Mouse (Mus musculus): ENCODE measurements around the gene Afap1l2. TPM values are rescaled to one million over a fixed set of nuclear protein-coding genes. Genes with fewer than 3 reads are reported as not detected.

Gene Afap1l2
- polyA plus RNA-seq, 2 experiments: 0.44 to 0.57 TPM

DNA sequence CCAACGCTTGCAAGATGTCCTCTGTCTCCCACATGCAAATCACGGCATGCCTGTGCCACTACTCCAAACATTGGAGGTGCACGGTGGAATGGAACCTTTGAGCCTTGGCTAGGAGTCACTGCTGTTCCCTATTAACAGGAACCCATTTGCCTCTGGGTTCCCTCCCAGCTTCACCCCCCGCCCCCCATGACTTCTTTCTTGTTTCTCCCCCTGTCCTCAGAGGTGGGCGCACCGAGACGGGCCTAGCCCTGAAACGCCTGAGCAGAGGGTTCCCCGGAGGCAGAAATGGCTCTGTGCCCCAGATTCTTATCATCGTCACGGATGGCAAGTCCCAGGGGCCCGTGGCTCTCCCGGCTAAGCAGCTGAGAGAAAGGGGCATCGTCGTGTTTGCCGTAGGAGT lies 110.4 kb downstream of the Afap1l2 start:
- WGBS (ENCODE audit: insufficient replicate concordance): 73% methylated on average over 16 of the region's 16 CpGs
- TF ChIP-seq CTCF (IDR thresholded peaks at IDR 0.05; ENCODE audit: low read depth) (no peak), EP300 (IDR thresholded peaks at IDR 0.05; ENCODE audit: low read depth) (no peak)
- H3K27me3 ChIP-seq (ENCODE audit: control insufficient read depth, insufficient read depth, low read length): no peaks in the 10 kb centered on the region
- no peaks in the 10 kb centered on the region for H3K9me3 ChIP-seq (ENCODE audit: control insufficient read depth, low read length)
- H3K4me1 ChIP-seq (replicated peaks; ENCODE audit: control insufficient read depth in 2 of 2, insufficient read depth in 2 of 2, low read length in 1 of 2): no peaks in the 10 kb centered on the region
- H3K9ac ChIP-seq (replicated peaks): no peak overlapping the region
- ATAC-seq (ENCODE audit: insufficient read depth) (no peak), DNase-seq (ENCODE audit: low read depth in 3 of 3, low spot score in 3 of 3) (no peak)
- H3K36me3 ChIP-seq (replicated peaks; ENCODE audit: control insufficient read depth, insufficient read depth, low read depth): no peaks in the 10 kb centered on the region
- H3K27ac ChIP-seq: no peak overlapping the region
- H3K4me3 ChIP-seq (ENCODE audit: insufficient read depth in 1 of 2, low read depth in 2 of 2, low read length in 2 of 2): no peak overlapping the region
- H3K4me2 ChIP-seq (ENCODE audit: low read depth): no peak overlapping the region

DNA sequence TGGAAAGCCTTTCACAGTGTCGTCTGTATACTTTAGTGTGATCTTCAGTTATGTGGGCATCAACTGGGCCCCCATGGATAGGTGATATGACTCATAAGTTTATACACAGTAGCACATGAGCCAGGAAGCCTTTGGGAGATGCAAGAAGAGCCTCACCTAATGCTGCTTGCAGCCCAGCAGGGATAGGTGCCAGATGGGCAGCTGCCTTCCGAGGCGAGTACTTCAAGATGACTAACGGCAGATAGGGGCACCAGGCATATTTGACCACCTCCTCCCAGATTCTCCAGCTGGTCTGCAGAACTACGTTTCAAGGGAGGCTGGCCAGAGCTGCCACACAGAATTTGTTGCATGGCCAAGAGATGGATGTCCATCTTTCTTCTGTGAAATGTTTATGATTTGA lies 114.7 kb downstream of the Afap1l2 start:
- Histone ChIP-seq H3K9ac (replicated peaks) (no peak overlapping the region), H3K27ac (no peak overlapping the region), H3K4me3 (ENCODE audit: insufficient read depth in 1 of 2, low read depth in 2 of 2, low read length in 2 of 2) (no peak overlapping the region), H3K27me3 (ENCODE audit: control insufficient read depth, insufficient read depth, low read length) (no peaks in the 10 kb centered on the region), H3K4me2 (ENCODE audit: low read depth) (no peak overlapping the region), H3K36me3 (replicated peaks; ENCODE audit: control insufficient read depth, insufficient read depth, low read depth) (no peaks in the 10 kb centered on the region), H3K4me1 (replicated peaks; ENCODE audit: control insufficient read depth in 2 of 2, insufficient read depth in 2 of 2, low read length in 1 of 2) (no peaks in the 10 kb centered on the region), H3K9me3 (ENCODE audit: control insufficient read depth, low read length) (no peaks in the 10 kb centered on the region)
- ATAC-seq (ENCODE audit: insufficient read depth) (no peak), DNase-seq (ENCODE audit: low read depth in 3 of 3, low spot score in 3 of 3) (no peak)
- 59% methylated on average over 5 of the region's 5 CpGs for WGBS (ENCODE audit: insufficient replicate concordance)
- TF ChIP-seq EP300 (IDR thresholded peaks at IDR 0.05; ENCODE audit: low read depth) (no peak), CTCF (IDR thresholded peaks at IDR 0.05; ENCODE audit: low read depth) (no peak)

DNA sequence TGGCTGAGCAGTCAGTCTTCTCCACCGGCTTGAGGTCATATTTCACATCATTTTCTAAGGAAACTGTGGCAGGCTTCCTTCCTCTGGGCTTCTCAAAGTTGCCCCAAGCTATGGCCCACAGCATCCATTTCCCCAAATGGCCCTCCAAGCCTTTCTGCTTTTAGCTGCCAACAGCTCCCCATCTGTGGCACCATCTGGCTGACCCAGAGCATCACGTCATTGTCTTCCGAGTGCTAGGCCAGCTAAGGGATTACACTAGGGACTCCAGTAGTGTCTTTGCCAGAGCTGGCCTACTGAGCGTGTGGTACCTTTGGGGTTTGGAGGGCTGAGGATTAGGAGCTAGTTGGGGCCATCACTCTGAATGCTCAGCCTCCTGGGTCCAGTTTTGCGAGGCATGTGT lies 115.4 kb downstream of the Afap1l2 start:
- Histone ChIP-seq H3K9me3 (ENCODE audit: control insufficient read depth, low read length) (no peaks in the 10 kb centered on the region), H3K9ac (replicated peaks) (no peak overlapping the region), H3K27me3 (ENCODE audit: control insufficient read depth, insufficient read depth, low read length) (no peaks in the 10 kb centered on the region), H3K4me1 (replicated peaks; ENCODE audit: control insufficient read depth in 2 of 2, insufficient read depth in 2 of 2, low read length in 1 of 2) (no peaks in the 10 kb centered on the region), H3K36me3 (replicated peaks; ENCODE audit: control insufficient read depth, insufficient read depth, low read depth) (no peaks in the 10 kb centered on the region), H3K4me3 (ENCODE audit: insufficient read depth in 1 of 2, low read depth in 2 of 2, low read length in 2 of 2) (no peak overlapping the region), H3K4me2 (ENCODE audit: low read depth) (no peak overlapping the region), H3K27ac (no peak overlapping the region)
- DNase-seq (ENCODE audit: low read depth in 3 of 3, low spot score in 3 of 3) (no peak), ATAC-seq (ENCODE audit: insufficient read depth) (no peak)
- TF ChIP-seq CTCF (IDR thresholded peaks at IDR 0.05; ENCODE audit: low read depth) (no peak), EP300 (IDR thresholded peaks at IDR 0.05; ENCODE audit: low read depth) (no peak)
- WGBS (ENCODE audit: insufficient replicate concordance): 58% methylated on average over 5 of the region's 5 CpGs

DNA sequence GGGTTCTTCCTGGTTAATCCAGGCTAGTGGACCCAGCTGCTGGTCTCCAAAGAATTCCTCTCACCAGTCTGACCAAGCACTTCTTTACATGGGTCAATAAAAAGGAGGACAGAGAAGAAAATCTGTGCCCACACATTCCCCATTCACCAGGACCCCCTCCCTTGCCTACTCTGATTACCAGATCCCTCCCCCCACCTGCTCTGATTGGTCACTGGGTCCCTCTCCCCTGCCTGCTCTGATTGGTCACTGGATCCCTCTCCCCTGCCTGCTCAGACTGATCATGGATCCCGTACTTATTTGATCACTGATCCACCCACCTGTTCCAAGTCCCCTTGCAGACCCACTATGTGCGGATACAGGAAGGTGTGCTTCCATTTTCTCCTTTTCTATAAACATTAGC lies 116.6 kb downstream of the Afap1l2 start:
- DNase-seq (ENCODE audit: low read depth in 3 of 3, low spot score in 3 of 3) (no peak), ATAC-seq (ENCODE audit: insufficient read depth) (no peak)
- TF ChIP-seq EP300 (IDR thresholded peaks at IDR 0.05; ENCODE audit: low read depth): no peak
- TF ChIP-seq CTCF (IDR thresholded peaks at IDR 0.05; ENCODE audit: low read depth): no peak
- WGBS (ENCODE audit: insufficient replicate concordance): 50% methylated on average over 2 of the region's 2 CpGs
- H3K4me2 ChIP-seq (ENCODE audit: low read depth): no peak overlapping the region
- H3K27ac ChIP-seq: no peak overlapping the region
- H3K4me3 ChIP-seq (ENCODE audit: insufficient read depth in 1 of 2, low read depth in 2 of 2, low read length in 2 of 2): no peak overlapping the region
- no peaks in the 10 kb centered on the region for H3K27me3 ChIP-seq (ENCODE audit: control insufficient read depth, insufficient read depth, low read length)
- H3K4me1 ChIP-seq (replicated peaks; ENCODE audit: control insufficient read depth in 2 of 2, insufficient read depth in 2 of 2, low read length in 1 of 2): no peaks in the 10 kb centered on the region
- H3K9me3 ChIP-seq (ENCODE audit: control insufficient read depth, low read length): no peaks in the 10 kb centered on the region
- H3K9ac ChIP-seq (replicated peaks): no peak overlapping the region
- no peaks in the 10 kb centered on the region for H3K36me3 ChIP-seq (replicated peaks; ENCODE audit: control insufficient read depth, insufficient read depth, low read depth)

DNA sequence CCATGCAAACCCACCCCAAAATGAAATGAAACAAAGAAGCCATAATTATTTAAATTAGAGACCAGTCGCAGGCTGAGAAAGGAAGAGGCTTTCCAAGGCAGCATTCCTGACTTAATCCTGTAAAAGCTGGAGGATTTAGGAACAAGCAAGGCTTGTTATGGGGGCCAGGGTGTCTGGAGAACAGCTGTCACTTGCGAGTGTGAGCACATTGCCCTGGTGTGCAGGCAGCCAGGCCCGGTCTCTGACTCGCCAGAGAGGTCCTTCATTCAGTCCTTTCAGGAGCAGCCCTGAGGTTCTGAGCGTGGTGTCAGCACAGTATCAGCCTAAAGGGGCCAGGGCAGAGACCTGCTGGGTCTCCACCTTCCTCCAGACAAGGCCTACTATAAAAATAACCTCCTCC lies 119.4 kb downstream of the Afap1l2 start:
- Histone ChIP-seq H3K4me1 (replicated peaks; ENCODE audit: control insufficient read depth in 2 of 2, insufficient read depth in 2 of 2, low read length in 1 of 2) (no peaks in the 10 kb centered on the region), H3K9ac (replicated peaks) (no peak overlapping the region), H3K4me3 (ENCODE audit: insufficient read depth in 1 of 2, low read depth in 2 of 2, low read length in 2 of 2) (no peak overlapping the region), H3K9me3 (ENCODE audit: control insufficient read depth, low read length) (no peaks in the 10 kb centered on the region), H3K27me3 (ENCODE audit: control insufficient read depth, insufficient read depth, low read length) (no peaks in the 10 kb centered on the region), H3K36me3 (replicated peaks; ENCODE audit: control insufficient read depth, insufficient read depth, low read depth) (no peaks in the 10 kb centered on the region), H3K4me2 (ENCODE audit: low read depth) (no peak overlapping the region), H3K27ac (no peak overlapping the region)
- ATAC-seq (ENCODE audit: insufficient read depth) (no peak), DNase-seq (ENCODE audit: low read depth in 3 of 3, low spot score in 3 of 3) (no peak)
- TF ChIP-seq EP300 (IDR thresholded peaks at IDR 0.05; ENCODE audit: low read depth) (no peak), CTCF (IDR thresholded peaks at IDR 0.05; ENCODE audit: low read depth) (no peak)
- 48% methylated on average over 5 of the region's 5 CpGs for WGBS (ENCODE audit: insufficient replicate concordance)
